Mouse (Mus musculus) CD8-positive naive resting alpha-beta T cell, adult 2 months (primary cell): ENCODE results near the gene Bcl9l.
"Not testable (repeated sequence)": the region's sequence is repeated elsewhere in the genome, so short reads cannot be mapped to it uniquely, and the experiment has no call there.

Experiments used
- DNase-seq, 2 experiments: peaks; one replicate each; pipeline ENCODE4 v3.0.0; 2022; ENCODE audit warnings: low read depth in 2 of 2, low spot score in 2 of 2

Gene Bcl9l

DNA sequence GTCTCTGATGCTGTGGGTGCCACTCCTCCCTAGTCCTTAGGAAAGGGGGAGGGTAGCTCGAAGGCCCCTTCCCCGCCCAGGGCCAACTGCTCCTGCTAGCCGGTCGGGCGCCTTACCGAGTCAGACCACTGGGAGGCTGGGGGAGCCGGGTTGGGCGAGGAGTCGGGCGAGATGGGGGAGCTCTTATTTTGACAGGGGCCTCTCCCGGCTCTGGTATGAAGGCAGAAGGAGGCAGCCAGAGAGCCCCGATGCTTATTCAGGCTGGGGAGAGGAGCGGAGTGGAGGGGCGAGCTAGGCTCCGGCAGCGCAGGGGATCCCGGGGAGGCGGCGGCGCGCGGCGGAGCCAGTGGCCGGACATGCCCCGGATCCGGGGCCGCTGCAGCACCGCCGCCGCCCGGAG is at the start of gene Bcl9l:
Gene Bcl9l, plus strand, starts transcription at position 274 of the 400 bp plus-strand sequence.
- peak; percentile 89 to 92 for DNase-seq

DNA sequence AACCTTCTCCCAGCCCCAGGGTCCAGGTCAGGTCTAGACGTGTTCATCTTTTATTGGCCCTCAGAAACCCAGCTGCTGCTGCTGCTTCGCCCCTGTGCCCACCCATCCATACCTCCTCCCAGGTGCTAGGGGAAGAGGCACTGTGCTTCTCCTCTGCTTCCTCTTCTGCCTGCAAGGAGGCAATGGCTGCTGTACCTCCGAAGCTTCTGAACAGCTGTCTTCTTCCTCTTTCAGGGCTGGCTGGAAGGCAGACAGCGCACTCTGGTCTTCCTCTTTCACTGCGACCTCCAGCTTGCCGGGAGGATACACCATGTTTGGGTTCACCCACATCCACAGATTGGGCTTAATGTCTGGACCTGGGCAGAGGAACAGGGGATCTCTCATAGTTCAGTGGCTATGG is 46.9 kb upstream of the Bcl9l start:
- DNase-seq, result no peak

DNA sequence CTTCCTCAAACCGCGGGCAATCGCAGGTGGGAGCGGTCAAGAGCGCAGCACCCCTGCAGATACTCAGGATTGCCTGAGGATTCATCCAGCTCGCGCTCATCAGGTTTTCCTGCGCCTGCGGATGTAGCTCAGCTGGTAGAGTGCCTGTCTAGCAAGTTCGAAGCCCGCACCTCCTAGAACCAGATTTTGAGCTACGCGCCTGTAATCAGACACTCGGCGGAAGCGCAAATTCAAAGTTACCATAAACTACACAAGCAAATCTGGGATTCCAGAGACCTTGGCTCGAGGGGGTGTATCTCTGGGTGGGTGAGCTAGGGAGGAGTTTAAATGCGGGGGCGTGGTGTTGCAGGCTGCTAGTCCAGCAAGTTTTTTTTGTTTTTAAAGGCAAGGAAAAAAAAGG is 41.7 kb upstream of the Bcl9l start, which contains the start of gene Foxr1:
Gene Foxr1, minus strand, starts transcription at position 176 of the 400 bp plus-strand sequence.
- DNase-seq, result no peak

DNA sequence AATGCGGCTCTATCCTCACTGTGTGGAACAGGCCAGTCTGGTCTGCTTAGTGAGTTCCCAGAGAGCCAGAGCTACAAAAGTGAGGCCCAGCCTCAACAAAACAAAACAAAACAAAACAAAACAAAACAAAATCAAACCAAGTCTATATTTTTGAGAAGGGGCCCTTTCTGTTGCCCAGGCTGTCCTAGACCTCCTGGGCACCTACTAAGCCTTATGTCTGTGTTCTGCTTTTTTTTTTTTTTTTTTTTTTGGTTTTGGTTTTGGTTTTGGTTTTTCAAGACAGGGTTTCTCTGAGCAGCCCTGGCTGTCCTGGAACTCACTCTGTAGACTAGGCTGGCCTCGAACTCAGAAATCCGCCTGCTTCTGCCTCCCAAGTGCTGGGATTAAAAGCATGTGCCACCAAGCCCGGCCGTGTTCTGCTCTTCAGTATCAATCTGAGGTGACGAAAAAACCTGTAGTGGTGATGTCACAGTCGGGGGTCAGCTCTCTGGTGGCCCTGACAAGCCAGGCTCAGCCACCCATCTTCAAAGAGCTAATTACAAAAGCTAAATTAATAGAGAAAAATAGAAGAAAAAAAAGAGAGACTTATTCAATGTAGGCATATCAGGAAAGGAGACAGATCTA is 38.1 kb upstream of the Bcl9l start:
- not testable (repeated sequence) for DNase-seq

DNA sequence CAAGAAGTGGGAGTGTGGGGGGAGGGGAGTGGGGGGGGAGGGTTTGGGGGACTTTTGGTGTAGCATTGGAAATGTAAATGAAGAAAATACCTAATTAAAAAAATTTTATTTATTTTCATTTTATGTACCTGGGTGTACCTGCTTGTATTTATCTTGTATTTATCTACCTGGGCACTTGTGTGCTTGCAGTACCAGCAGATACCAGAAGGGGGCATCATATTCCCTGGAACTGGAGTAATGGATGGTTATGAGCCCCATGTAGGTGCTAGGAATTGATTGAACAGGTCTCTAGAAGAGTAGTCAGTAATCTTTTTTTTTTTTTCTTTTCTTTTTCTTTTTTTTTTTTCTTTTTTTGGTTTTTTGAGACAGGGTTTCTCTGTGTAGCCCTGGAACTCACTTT is 32.2 kb upstream of the Bcl9l start:
- DNase-seq, result peak; percentile 30 to 40

DNA sequence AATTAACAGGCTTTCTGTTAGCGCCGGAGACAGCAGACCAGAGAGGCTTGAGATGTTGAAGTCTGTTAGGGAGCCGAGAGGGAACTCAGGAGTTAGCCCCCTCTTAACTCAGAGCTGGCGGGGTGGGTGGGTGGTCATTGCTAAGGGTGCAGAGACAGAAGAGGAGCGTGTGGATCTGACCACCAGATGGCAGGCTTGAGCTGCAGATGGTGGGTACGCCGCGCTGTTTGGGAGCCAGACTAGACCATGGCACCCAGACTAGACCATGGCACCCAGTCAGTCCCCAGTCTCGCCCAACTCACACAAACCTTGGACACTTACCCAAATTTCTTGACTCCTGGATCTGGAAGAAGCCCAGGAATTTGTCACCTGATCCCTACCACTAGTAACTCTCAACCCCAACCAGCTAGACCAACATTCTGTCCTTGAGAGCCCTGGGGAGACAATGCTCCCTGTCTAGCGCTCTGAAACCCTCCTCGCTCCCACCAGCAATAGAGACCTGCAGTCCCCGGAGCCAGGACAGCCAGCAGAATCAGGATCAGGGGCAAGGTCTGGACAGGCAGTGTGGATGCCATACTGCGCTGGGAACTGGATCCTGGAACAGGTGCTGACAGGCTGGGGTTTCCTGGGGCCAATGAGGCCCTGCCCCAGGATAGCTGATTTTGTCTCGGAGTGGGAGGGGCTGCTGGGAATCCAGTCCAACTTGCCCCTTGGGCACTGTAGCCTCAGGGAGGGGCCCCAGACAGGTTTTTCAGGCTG is 28.3 kb upstream of the Bcl9l start:
- DNase-seq, result peak; percentile 84 to 88

DNA sequence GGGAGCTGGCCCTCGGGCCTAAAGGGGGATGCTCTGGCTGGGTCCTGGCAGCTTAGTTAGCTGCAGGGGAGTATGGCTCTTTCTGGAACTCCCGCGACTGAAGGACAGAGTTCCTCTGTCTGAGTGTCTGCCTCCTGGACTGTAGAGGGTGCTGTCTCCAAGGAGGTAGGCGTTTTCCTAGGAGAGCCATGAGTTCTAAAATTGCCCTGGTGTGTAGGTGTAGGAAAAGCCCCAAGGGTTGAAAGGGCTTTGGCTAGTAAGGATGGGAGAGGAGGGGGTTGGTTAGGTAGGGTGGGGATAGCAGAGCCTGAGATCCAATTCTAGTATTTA is 27.8 kb upstream of the Bcl9l start, which contains the start of gene Upk2:
Gene Upk2, minus strand, starts transcription at position 86 of the 330 bp plus-strand sequence.
- no peak for DNase-seq

DNA sequence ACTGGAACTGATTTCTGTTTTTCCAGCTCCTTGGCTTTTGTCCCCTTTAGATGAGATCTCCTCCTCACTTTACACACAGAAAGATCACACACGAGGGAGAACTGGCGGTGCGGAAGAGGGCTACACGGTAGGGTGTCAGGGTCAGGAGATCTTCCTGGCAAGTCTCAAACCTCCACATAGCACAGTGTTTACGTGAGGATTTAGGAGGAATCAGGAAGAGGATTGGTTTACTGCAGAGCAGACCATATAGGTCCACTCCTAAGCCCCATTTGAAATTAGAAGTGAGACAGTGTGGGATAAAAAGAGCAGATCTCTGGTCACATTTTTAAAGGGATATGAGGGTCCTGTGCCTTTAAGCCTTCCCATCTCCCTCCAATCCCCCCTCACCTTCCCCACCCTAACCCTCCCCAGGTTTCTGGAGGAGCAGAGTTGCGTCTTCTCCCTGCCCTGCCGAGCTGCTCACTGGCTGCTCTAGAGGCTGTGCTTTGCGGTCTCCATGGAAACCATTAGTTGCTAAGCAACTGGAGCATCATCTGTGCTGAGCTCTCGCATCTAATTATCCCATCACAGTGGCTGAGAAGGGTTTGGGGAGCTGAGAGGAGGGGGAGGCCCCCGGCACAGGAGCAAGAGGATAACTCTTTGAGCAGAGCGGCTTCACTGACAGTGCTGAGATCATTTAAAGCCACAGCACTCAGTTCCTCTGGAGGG is 25.4 kb upstream of the Bcl9l start:
- DNase-seq, result no peak

DNA sequence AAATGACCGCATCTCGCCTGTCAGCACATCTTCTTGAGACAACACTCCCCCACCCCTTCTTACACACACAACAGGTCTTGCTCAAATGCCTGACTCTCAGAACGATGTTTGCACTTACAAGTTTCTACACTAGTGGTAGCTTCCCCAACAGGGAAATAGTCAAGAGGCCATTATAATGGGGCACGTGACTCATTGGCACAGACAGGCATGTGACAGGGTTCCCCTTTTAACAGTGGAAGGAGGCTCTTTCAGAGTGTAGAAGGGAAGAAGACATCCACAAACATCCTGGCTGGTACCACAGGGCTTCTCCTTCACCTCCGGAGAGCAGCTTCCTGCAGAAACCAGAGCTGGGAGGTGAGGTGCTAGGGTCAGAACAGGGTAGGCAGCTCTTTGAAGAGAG is 20.7 kb upstream of the Bcl9l start:
- DNase-seq, result no peak

DNA sequence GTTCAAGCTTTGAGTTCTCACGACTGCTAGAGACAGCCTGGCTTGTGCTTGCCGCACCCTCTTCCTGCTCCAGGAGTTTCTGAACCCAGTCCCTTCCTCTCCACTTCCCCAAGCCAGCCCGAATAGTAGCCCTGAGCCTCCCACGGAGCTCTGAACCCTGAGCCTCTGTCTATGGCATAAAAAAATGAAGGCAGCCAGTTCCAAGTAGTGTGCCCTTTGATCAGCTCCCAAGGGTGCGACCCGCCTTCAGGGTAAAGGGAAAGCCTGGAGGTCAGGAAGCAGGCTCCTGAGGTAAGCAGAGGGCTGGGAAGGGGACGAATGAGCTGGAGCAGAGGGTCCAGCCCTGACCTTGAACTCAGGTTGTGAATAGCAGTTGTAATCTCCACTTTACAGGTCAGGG is 14.4 kb upstream of the Bcl9l start:
- DNase-seq, result no peak

DNA sequence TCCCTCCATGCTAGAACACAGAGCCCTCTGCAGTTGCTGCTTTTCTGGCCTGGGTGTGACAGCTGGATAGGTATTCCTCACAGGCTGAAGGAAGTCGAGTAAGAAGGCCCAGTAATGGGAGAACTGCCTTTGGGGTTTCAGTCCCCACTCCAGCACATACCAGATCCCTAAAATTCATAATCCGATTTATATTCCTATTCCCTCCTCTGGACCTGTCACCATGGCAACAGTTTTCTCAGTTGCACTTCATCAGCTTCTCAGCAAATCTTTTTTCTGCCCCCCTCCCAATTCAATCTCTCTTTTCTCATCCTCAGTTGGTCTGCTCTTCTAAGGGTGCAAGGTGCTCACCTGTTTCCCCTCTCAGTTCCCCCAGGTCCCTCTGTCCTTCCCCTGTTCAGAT is 13.8 kb upstream of the Bcl9l start:
- no peak for DNase-seq

DNA sequence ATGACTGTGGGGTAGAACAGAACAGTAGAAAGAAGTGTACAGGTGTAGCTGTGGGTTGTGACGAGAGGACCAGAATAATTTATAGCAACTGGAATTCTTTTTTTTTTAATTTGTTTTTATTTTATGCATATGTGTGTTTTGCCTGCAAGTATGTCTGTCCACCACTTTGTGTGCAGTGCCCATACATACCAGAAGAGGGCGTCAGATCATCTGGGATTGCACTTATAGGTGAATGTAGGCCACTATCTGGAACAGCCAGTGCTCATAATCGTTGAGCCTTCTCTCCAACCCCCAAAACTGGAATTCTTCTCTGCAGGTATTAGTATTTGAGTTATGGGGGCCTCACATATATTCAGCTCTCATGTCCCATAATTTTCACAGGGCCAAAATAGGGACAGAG is 9.4 kb upstream of the Bcl9l start:
- no peak for DNase-seq

DNA sequence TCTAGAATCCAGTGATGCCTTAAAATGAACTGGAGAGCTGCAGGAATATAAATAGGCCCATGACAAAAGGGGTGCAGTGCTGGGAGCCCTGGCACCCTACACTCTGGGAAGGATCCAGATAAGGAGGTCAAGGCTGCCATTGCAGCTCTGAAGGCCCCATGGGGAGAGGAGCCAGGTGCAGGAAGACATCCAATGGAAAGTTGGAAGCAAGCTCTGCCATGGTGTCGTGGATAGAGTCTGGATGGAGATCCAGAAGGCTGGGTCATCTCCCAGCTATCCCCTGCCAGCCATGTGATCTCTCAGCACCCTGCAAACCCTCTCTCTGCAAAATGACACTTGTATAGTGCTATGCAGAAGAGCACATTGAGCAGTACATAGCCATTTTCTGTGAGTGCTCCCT is 8.3 kb upstream of the Bcl9l start:
- DNase-seq, result no peak

DNA sequence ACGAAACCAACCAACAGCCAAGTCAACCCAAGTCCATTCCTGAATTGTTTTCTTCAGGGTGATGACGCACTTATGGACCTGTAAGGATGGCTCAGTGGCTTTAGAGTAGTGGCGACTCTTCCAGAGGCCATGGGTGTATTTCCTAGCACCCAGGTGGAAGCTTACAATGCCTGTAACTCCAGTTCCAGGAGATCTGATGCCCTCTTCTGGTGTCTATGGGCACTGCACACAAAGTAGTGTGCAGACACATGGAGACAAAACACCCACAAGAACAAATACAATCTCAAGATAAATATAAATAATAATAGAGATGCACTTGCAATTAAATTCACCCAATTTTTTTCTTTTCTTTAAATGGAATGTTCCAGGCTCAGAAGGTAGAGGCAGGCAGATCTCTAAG is 6.7 kb upstream of the Bcl9l start:
- DNase-seq, result no peak

DNA sequence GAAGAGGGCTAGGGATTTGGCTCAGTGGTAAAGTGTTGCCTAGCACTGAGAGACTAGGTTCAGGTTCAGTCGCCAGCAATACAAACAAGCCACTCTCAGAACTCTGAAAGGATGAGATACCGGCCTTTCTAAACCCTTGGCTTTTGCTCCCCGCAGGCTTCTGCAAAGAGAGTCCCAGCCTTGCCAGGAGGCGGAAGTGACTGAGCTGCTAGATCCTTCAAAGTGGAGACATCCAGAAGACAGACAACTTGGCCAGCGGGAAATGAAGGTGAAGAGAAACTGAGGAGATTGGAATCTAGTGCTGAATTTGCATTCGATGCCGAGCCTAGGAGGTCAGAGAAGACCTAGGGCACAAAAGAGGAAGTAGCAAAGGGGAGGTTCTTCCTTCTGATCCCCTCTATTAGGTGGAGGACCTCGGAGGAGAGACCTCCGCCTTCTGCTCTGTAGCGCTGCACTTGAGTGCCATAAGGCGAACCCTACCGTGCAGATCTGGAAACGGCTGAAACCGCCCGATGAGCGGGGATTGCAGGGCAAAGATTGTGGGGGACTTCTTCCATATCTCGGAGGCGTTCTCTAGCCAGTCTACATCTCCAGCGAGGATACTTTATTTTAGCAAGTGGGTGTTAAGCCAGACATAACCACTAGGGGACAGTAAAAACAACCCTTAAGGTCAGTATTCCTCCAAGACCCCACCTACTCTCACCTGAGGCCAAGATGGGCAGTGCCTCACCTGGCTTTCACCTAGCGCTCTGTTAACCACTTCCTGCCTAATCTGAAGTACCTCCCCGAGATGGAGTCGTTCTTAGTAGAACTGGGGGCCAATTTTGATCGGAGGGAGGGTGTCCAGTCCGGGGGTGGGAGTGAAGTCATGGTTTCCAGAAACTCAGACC is 5.0 kb upstream of the Bcl9l start:
- DNase-seq, result peak in 1 of 2 experiments; percentile 58

DNA sequence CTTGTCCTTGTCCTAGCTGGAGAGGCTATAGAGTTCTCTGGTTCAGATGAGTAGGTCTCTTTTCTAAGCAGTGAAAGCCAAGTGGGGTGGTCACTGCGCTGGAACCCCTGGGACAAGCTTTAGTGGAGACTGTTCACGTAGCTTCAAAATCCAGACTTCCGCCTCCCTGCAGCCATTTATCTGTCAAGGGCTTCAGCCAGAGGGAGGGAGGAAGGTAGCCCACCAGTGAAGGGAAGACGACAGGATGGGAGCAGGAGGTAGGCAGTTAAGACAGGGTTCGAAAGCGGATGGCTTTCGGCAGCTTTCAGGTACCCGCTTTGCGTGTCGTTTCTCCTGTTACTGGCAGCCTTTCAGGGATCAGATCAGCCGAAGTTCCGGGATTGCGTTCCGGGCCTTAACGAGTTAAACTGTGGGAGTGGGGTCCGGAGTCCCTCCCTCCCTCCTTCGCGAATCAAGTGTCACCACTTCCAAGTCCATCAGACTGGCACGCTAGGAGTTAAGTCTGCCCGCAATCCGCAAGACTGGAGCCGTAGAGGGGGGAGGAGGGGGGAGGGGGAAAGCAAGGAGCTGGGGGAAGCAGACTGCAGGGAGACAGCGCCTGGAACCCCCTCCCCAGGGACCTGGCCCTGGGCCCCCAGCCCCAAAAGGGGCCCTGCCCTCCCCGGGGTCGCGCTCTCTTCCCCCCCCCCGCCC is 4.2 kb upstream of the Bcl9l start:
- DNase-seq, result no peak

DNA sequence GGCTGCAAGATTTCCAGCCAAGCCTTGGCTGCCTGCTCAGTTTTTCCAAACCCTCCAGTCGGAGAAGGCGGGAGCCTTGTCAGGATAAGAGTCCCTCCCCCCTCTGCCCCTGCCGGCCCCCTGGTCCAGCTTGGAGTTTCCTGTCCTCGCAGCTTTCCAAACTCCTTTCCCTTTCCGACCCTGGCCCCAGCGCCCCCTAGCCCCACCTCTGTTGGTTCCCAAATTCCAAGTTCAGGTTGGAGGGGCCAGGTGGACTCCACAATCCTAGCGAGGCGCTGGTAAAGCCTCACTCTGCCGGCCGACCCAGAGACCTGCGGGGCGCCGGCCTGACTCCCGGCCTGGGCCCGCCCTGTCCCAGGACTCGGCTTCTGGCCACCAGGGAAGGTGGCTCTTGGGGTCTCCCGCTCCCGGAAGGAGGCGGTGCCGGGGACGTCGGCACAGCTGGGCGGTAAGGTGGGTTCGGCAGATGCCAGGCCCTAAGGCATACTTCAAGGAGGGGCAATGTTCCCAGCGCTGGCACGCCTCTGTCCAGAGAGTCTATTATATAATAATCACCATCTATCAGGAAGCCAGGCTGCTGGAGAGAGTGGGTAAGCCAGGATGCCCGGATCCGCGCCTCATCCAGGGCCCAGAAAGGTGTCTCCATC is 3.5 kb upstream of the Bcl9l start:
- DNase-seq, result no peak

DNA sequence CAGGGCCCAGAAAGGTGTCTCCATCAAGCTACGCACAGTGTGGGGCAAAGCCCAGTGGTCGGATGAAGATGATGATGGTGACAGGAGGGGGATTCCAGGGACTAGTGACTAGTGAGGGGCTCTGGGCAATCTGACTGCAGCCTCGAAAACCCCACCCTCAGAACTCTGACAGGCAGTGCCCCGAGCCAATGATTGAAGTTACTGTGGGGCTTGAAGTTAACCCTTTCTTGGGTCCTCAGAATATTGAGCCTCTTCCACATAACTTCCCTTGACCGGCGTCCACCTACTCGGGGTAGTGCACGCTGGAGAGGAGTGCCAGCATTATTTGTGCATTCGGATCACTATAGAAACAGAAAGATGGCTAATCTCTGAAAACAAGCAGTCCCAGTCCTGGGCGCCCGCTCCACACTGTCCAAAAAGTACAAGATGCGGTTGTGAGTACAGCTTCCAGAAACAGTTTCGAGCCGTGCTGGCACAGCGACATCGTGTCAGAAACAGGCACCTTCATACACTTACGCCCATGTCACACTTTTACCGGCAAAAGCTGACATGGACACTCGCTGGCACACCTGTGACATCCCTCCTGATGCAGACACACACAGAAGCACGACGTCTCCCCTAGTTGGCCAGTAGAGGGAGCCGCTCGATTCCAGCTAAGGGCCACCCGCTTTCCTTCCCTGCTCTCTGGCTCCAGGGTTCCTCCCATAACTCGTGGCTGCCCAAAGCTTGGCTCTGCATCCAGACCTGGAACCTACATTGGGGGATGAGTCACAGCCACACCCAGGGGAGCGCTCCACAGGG is 2.8 kb upstream of the Bcl9l start:
- DNase-seq, result peak; percentile 66 to 77

DNA sequence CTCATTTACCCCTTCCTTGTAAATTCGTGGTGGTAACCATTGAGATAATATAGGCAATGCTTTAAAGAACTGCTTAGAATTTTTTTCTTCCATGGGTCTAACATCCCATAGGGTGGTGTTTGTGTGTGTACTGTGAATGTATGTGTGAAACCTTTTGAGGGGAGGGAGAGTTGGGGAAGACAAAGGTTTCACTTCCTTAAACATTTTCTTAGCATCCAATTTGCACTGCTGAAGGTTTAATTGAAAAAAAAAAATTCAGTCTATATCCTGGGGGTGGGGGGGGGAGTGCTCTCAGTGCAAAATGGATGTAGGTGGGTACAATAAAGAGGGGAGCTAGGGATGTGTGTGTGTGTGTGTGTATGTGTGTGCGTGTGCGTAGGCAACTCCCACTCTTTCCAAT is 513 bp upstream of the Bcl9l start:
- no peak for DNase-seq
